Mouse (Mus musculus) intestine, embryonic 14.5 days (tissue): ENCODE measurements around the gene Tead2. TPM values are rescaled to one million over a fixed set of nuclear protein-coding genes. Genes with fewer than 3 reads are reported as not detected.
"Not testable (repeated sequence)": the region's sequence is repeated elsewhere in the genome, so short reads cannot be mapped to it uniquely, and the experiment has no call there.

Experiments
- ATAC-seq: fragments of 200-750 bp; cut with Nextera tagmentation; replicated peaks from 2 replicates; pipeline ENCODE4 v1.8.0; 2017; ENCODE audit warnings: low read depth, moderate number of reproducible peaks, moderate TSS enrichment, moderate library complexity; ENCODE audit not compliant: low FRiP score, low TSS enrichment
- DNase-seq: peaks from one replicate; pipeline ENCODE4 v3.0.0-alpha.2; 2018; ENCODE audit warnings: low spot score
- H3K27ac ChIP-seq: fragments of 300-500 bp; sonication (generic); 2 replicates; pipeline ENCODE4 v1.5.1; 2014; ENCODE audit warnings: low read depth, mild to moderate bottlenecking, control low read depth
- H3K27me3 ChIP-seq: fragments of 300-500 bp; sonication (generic); replicated peaks from 2 replicates; pipeline ENCODE4 v1.6.1; 2014; ENCODE audit warnings: low read length, control low read depth; ENCODE audit not compliant: control insufficient read depth, insufficient read depth
- H3K36me3 ChIP-seq: fragments of 300-500 bp; sonication (generic); 2 replicates; pipeline ENCODE4 v1.6.1; 2014; ENCODE audit warnings: low read length, control low read depth; ENCODE audit not compliant: control insufficient read depth, insufficient read depth
- H3K4me1 ChIP-seq: fragments of 300-500 bp; sonication (generic); replicated peaks from 2 replicates; pipeline ENCODE4 v1.6.1; 2014; ENCODE audit warnings: low read length, control low read depth, mixed read lengths; ENCODE audit not compliant: control insufficient read depth, insufficient read depth
- H3K4me2 ChIP-seq: fragments of 300-500 bp; sonication (generic); 2 replicates; pipeline ENCODE4 v1.6.1; 2014; ENCODE audit warnings: low read length
- H3K4me3 ChIP-seq: fragments of 300-500 bp; sonication (generic); 2 replicates; pipeline ENCODE4 v1.5.1; 2014; ENCODE audit warnings: low read depth, low read length, control low read depth, mixed read lengths
- H3K9ac ChIP-seq: fragments of 300-500 bp; sonication (generic); 2 replicates; pipeline ENCODE4 v1.6.1; 2014; ENCODE audit warnings: mild to moderate bottlenecking, low read length
- H3K9me3 ChIP-seq: fragments of 300-500 bp; sonication (generic); 2 replicates; pipeline ENCODE4 v1.6.1; 2016; ENCODE audit warnings: low read length, control low read depth; ENCODE audit not compliant: control insufficient read depth
- WGBS: fragments of 180-500 bp; shearing (Covaris S2); extraction: QIAGEN DNeasy Blood & Tissue Kit; methylation state at CpG from one replicate; pipeline ENCODE4 v1.1.7; 2014; 5-methylcytosine and 5-hydroxymethylcytosine counted together
- polyA plus RNA-seq: library from polyadenylated mRNA; unstranded; fragments of >200 nt; fragmentation: Nextera tagmentation; extraction: Ambion mirVana; gene quantifications from 2 replicates; pipeline ENCODE4 v1.2.1, GENCODE M21; 2014

Gene Tead2
- 129 and 139 TPM in 2 replicates for polyA plus RNA-seq

DNA sequence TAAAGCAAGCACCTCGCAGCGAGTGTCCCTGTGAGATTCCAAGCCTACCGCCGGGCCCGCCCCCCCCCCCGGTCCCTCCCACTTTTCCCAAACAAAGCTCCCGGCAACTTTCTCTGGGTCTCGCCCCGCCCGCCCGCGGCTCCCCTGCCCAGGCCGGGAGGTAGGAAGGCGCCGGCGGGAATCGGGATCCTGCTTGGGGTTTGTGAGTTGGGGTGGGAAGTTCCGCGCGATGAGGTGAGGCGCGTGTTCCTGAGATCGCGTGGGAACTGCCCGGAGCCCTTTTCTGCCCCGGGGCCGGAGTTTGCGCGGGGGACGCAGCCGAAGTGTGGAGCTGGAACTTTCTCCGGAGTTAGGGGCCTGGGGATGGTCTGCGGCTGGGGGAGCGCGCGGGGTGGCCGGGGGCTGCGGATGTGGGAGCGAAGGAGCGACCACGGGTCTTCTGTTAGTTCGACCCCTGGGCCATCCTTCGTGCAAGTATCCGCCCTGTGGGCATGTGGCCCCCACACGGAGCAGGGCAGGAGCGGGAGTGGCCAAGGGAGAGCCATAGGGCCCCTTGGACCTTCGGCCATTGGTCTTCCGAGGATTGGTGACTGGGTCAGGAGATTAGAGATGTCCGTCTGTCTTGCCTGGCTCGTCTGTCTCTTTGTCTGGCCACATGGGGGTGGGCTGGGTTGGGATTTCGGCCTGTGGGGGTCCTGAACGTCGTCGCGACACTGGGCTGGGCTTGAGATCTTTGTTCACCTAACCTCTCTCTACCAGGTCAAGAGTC lies at the start of gene Tead2:
Gene Tead2 (plus strand): TSS at position 81 of the 769 bp plus-strand sequence.
- Histone ChIP-seq H3K4me2 (peak within 1 kb of the TSS; percentile 83), H3K27ac (peak within 1 kb of the TSS; percentile 97), H3K27me3 (peaks cover 17% of the 10 kb centered on the region), H3K9ac (peak within 1 kb of the TSS; percentile 90), H3K4me3 (peak within 1 kb of the TSS; percentile 77), H3K4me1 (peaks cover 19% of the 10 kb centered on the region), H3K9me3 (no peaks in the 10 kb centered on the region), H3K36me3 (peaks cover 35% of the 10 kb centered on the region)
- DNase-seq (peak; percentile 90), ATAC-seq (peak; percentile 59)
- under 1% methylated on average over 55 of the region's 55 CpGs for WGBS

- no peaks in the 10 kb centered on the region for H3K36me3 ChIP-seq
- no peak for DNase-seq
- peaks cover 84% of the 10 kb centered on the region for H3K27me3 ChIP-seq
- no peak for ATAC-seq
- H3K4me2 ChIP-seq: no peak overlapping the region
- 27% methylated on average over 10 of the region's 10 CpGs for WGBS
- H3K27ac ChIP-seq: no peak overlapping the region
- H3K9ac ChIP-seq: no peak overlapping the region
- H3K4me1 ChIP-seq: no peaks in the 10 kb centered on the region
- H3K9me3 ChIP-seq: peaks cover 21% of the 10 kb centered on the region
- H3K4me3 ChIP-seq: no peak overlapping the region
Measured at GRCm38 (mm10) chr7:45166950-45167401, 48.6 kb upstream of the Tead2 start.

DNA sequence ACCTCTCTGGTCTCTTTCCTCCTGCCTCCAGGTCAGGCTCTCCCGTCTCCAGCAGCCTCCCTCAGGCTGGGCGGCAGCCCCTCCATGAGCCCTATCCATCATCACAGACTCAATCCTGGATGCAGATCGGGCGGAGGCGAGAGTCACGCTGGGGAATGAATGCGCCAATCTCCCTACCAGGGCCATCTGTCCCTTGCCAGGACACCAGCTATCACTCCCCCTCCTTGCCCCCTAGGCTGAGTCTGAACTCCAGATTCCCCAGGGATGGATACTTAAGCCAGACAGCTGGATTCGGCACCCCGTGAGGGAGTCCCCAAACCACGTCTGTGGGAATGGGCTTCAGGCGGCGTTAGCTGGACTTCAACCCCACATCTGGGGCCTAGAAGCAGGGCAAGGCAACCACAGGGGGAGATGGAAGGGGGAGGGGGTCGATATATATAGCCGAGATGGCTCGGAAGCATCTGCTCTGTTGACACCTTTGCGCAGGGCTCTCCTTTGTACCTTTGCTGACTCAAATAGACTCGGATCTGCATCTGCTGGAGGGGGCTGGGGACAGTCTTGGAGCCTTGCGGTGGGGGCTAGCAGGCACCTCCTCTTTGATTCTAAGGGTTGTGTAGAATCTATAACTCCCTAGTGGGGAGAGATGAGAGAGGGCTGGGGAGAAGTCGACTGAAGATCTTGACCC lies 47.6 kb upstream of the Tead2 start:
- no peaks in the 10 kb centered on the region for H3K36me3 ChIP-seq
- 2% methylated on average over 19 of the region's 19 CpGs for WGBS
- no peaks in the 10 kb centered on the region for H3K4me1 ChIP-seq
- peaks cover 77% of the 10 kb centered on the region for H3K27me3 ChIP-seq
- no peak overlapping the region for H3K27ac ChIP-seq
- no peak overlapping the region for H3K4me3 ChIP-seq
- no peak overlapping the region for H3K4me2 ChIP-seq
- ATAC-seq (no peak), DNase-seq (no peak)
- no peak overlapping the region for H3K9ac ChIP-seq
- peaks cover 21% of the 10 kb centered on the region for H3K9me3 ChIP-seq

GRCm38 (mm10) chr7:45168656-45169055 lies 46.9 kb upstream of the Tead2 start:
- Histone ChIP-seq H3K27ac (no peak overlapping the region), H3K4me3 (no peak overlapping the region), H3K4me2 (no peak overlapping the region), H3K36me3 (no peaks in the 10 kb centered on the region), H3K9me3 (peaks cover 21% of the 10 kb centered on the region), H3K9ac (no peak overlapping the region), H3K27me3 (peaks cover 73% of the 10 kb centered on the region), H3K4me1 (no peaks in the 10 kb centered on the region)
- ATAC-seq: no peak
- no peak for DNase-seq
- WGBS: 7% methylated on average over 24 of the region's 24 CpGs

GRCm38 (mm10) chr7:45169495-45169894 lies 46.1 kb upstream of the Tead2 start:
- ATAC-seq: no peak
- no peak for DNase-seq
- peaks cover 21% of the 10 kb centered on the region for H3K9me3 ChIP-seq
- no peaks in the 10 kb centered on the region for H3K36me3 ChIP-seq
- peaks cover 72% of the 10 kb centered on the region for H3K27me3 ChIP-seq
- WGBS: 87% methylated on average over 3 of the region's 3 CpGs
- H3K4me1 ChIP-seq: no peaks in the 10 kb centered on the region
- H3K9ac ChIP-seq: no peak overlapping the region
- no peak overlapping the region for H3K27ac ChIP-seq
- H3K4me3 ChIP-seq: no peak overlapping the region
- no peak overlapping the region for H3K4me2 ChIP-seq

DNA sequence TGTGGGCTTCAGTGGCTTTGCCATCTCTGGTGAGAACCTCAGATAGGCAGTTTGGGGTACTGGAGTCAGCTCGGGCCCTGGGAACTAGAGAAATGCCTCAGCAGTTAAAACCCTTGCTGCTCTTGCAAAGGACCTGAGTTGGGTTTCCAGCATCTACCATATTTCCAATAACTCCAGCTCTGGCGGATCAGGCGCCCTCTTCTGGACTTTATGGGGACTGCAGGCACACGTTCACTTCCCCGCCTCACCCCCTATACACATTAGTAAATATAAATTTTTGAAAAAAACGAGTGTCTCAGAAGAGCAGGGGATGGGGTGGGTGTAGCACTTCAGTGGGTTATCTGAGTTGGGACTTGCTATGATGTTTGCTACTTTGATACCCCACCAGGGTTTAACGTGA lies 42.6 kb upstream of the Tead2 start:
- Histone ChIP-seq H3K27me3 (peaks cover 72% of the 10 kb centered on the region), H3K36me3 (no peaks in the 10 kb centered on the region), H3K4me3 (no peak overlapping the region), H3K4me1 (peaks cover 5% of the 10 kb centered on the region), H3K9me3 (peaks cover 21% of the 10 kb centered on the region), H3K27ac (no peak overlapping the region), H3K4me2 (no peak overlapping the region), H3K9ac (no peak overlapping the region)
- no peak for DNase-seq
- no peak for ATAC-seq
- WGBS: 62% methylated on average over 7 of the region's 7 CpGs

- H3K9ac ChIP-seq, H3K4me2 ChIP-seq, ATAC-seq, H3K27ac ChIP-seq, DNase-seq, H3K4me1 ChIP-seq, H3K36me3 ChIP-seq, H3K4me3 ChIP-seq: not testable (repeated sequence)
- Histone ChIP-seq H3K9me3 (peaks cover 19% of the 10 kb centered on the region), H3K27me3 (peaks cover 72% of the 10 kb centered on the region)
- 69% methylated on average over 1 of the region's 1 CpGs for WGBS
Measured at GRCm38 (mm10) chr7:45173772-45174171, 41.8 kb upstream of the Tead2 start.

GRCm38 (mm10) chr7:45174567-45175280 lies 40.8 kb upstream of the Tead2 start:
- Histone ChIP-seq H3K27ac (no peak overlapping the region), H3K4me1 (peaks cover 5% of the 10 kb centered on the region), H3K9ac (no peak overlapping the region), H3K4me3 (no peak overlapping the region), H3K36me3 (no peaks in the 10 kb centered on the region), H3K27me3 (peaks cover 72% of the 10 kb centered on the region), H3K4me2 (no peak overlapping the region), H3K9me3 (peaks cover 10% of the 10 kb centered on the region)
- 0 out of 2 replicates have a peak, but pooled peaks have one; percentile 24 for ATAC-seq
- 4% methylated on average over 28 of the region's 29 CpGs for WGBS
- DNase-seq: no peak
